Mouse (Mus musculus) intestine, embryonic 15.5 days (tissue): Measurements from ENCODE around the gene Smarcc2. TPM values are rescaled to one million over a fixed set of nuclear protein-coding genes. Genes with fewer than 3 reads are reported as not detected.

Experiments
- ATAC-seq: fragments of 200-750 bp; cut with Nextera tagmentation; 2 replicates; pipeline ENCODE4 v1.8.0; 2017; ENCODE audit warnings: moderate TSS enrichment, moderate library complexity
- H3K27ac ChIP-seq: fragments of 300-500 bp; sonication (generic); 2 replicates; pipeline ENCODE4 v1.5.1; 2015; ENCODE audit warnings: mild to moderate bottlenecking, inconsistent platforms
- H3K27me3 ChIP-seq: fragments of 300-500 bp; sonication (generic); replicated peaks from 2 replicates; pipeline ENCODE4 v1.6.1; 2015; ENCODE audit warnings: inconsistent platforms
- H3K36me3 ChIP-seq: fragments of 300-500 bp; sonication (generic); 2 replicates; pipeline ENCODE4 v1.6.1; 2015; ENCODE audit warnings: inconsistent platforms
- H3K4me1 ChIP-seq: fragments of 300-500 bp; sonication (generic); replicated peaks from 2 replicates; pipeline ENCODE4 v1.6.1; 2015; ENCODE audit warnings: inconsistent platforms
- H3K4me2 ChIP-seq: fragments of 300-500 bp; sonication (generic); replicated peaks from 2 replicates; pipeline ENCODE4 v1.6.1; 2015; ENCODE audit warnings: mild to moderate bottlenecking, inconsistent platforms
- H3K4me3 ChIP-seq: fragments of 300-500 bp; sonication (generic); replicated peaks from 2 replicates; pipeline ENCODE4 v1.5.1; 2015; ENCODE audit warnings: inconsistent platforms
- H3K9ac ChIP-seq: fragments of 300-500 bp; sonication (generic); 2 replicates; pipeline ENCODE4 v1.6.1; 2015; ENCODE audit warnings: inconsistent platforms
- H3K9me3 ChIP-seq: fragments of 300-500 bp; sonication (generic); 2 replicates; pipeline ENCODE4 v1.6.1; 2016; ENCODE audit warnings: inconsistent platforms
- WGBS: fragments of 180-500 bp; shearing (Covaris S2); methylation state at CpG from one replicate; pipeline ENCODE4 v1.1.7; 2015; 5-methylcytosine and 5-hydroxymethylcytosine counted together
- polyA plus RNA-seq: library from polyadenylated mRNA; unstranded; fragments of >200 nt; fragmentation: Nextera tagmentation; extraction: Ambion mirVana; gene quantifications from 2 replicates; pipeline ENCODE4 v1.2.1, GENCODE M21; 2015

The Smarcc2 gene
- polyA plus RNA-seq, 1 experiment from 2014 or later, result 62.5 TPM

- WGBS, result 75% methylated on average over 6 of the region's 6 CpGs
- Histone ChIP-seq H3K9me3 (no peaks in the 10 kb centered on the region), H3K4me1 (no peaks in the 10 kb centered on the region), H3K27ac (no peak overlapping the region), H3K4me2 (no peak overlapping the region), H3K36me3 (no peaks in the 10 kb centered on the region), H3K4me3 (no peak overlapping the region), H3K27me3 (no peaks in the 10 kb centered on the region), H3K9ac (no peak overlapping the region)
- ATAC-seq, result no peak
These were observed 8.0 kb upstream of the Smarcc2 start for GRCm38 (mm10) chr10:128451014-128451413.

- Histone ChIP-seq H3K4me1 (no peaks in the 10 kb centered on the region), H3K36me3 (no peaks in the 10 kb centered on the region), H3K4me2 (no peak overlapping the region), H3K4me3 (no peak overlapping the region), H3K27me3 (no peaks in the 10 kb centered on the region), H3K9me3 (no peaks in the 10 kb centered on the region), H3K27ac (no peak overlapping the region), H3K9ac (no peak overlapping the region)
- no peak for ATAC-seq
- WGBS, result 79% methylated on average over 3 of the region's 3 CpGs
These were observed 4.6 kb upstream of the Smarcc2 start for GRCm38 (mm10) chr10:128454471-128454870.

GRCm38 (mm10) chr10:128455280-128455679 lies 3.8 kb upstream of the Smarcc2 start:
- Histone ChIP-seq H3K36me3 (no peaks in the 10 kb centered on the region), H3K27me3 (no peaks in the 10 kb centered on the region), H3K9ac (no peak overlapping the region), H3K4me2 (peak overlapping the region; percentile 40; the same call in 1 of the 2 replicates), H3K4me1 (peaks cover 2% of the 10 kb centered on the region; the same call in 1 of the 2 replicates), H3K9me3 (no peaks in the 10 kb centered on the region), H3K27ac (no peak overlapping the region), H3K4me3 (no peak overlapping the region)
- whole genome bisulfite sequencing, result 2% methylated on average over 6 of the region's 6 CpGs
- no peak for ATAC-seq

GRCm38 (mm10) chr10:128457676-128458075 lies 1.4 kb upstream of the Smarcc2 start:
- Histone ChIP-seq H3K27me3 (no peaks in the 10 kb centered on the region), H3K36me3 (peaks cover 4% of the 10 kb centered on the region), H3K4me2 (0 out of 2 replicates have a peak overlapping the region, but pooled peaks have one; percentile 57), H3K27ac (no peak overlapping the region), H3K9ac (no peak overlapping the region), H3K9me3 (no peaks in the 10 kb centered on the region), H3K4me3 (peak overlapping the region; percentile 91; the same call in 1 of the 2 replicates), H3K4me1 (peaks cover 12% of the 10 kb centered on the region; the same call in 1 of the 2 replicates)
- ATAC-seq, result no peak
- WGBS, result 86% methylated on average over 6 of the region's 6 CpGs

- peak; percentile 69 for ATAC-seq
These were observed 715 bp upstream of the Smarcc2 start for GRCm38 (mm10) chr10:128458348-128458718.

GRCm38 (mm10) chr10:128459409-128460269 lies 591 bp downstream of the Smarcc2 start:
- Histone ChIP-seq H3K36me3 (peaks cover 17% of the 10 kb centered on the region), H3K4me3 (peak overlapping the region; percentile 91), H3K4me2 (peak overlapping the region; percentile 57), H3K27ac (peak overlapping the region; percentile 96), H3K27me3 (no peaks in the 10 kb centered on the region), H3K4me1 (peaks cover 12% of the 10 kb centered on the region; the same call in 1 of the 2 replicates), H3K9ac (peak overlapping the region; percentile 97), H3K9me3 (no peaks in the 10 kb centered on the region)
- peak; percentile 81 for ATAC-seq
- under 1% methylated on average over 30 of the region's 67 CpGs for WGBS

More at GRCm38 (mm10) chr10:128458348-128458718, 715 bp upstream of the Smarcc2 start:
- H3K9me3 ChIP-seq, result no peaks in the 10 kb centered on the region
- H3K4me2 ChIP-seq, result peak overlapping the region; percentile 57
- H3K9ac ChIP-seq, result peak overlapping the region; percentile 97
- WGBS, result under 1% methylated on average over 29 of the region's 29 CpGs
- H3K36me3 ChIP-seq, result peaks cover 6% of the 10 kb centered on the region
- H3K27ac ChIP-seq, result peak overlapping the region; percentile 96
- peak overlapping the region; percentile 91 for H3K4me3 ChIP-seq
- peaks cover 12% of the 10 kb centered on the region; the same call in 1 of the 2 replicates for H3K4me1 ChIP-seq
- H3K27me3 ChIP-seq, result no peaks in the 10 kb centered on the region

- Histone ChIP-seq H3K9ac (peak overlapping the region; percentile 97), H3K36me3 (peaks cover 22% of the 10 kb centered on the region), H3K4me1 (peaks cover 12% of the 10 kb centered on the region; the same call in 1 of the 2 replicates), H3K4me2 (peak overlapping the region; percentile 57), H3K4me3 (peak overlapping the region; percentile 91), H3K9me3 (no peaks in the 10 kb centered on the region), H3K27ac (no peak overlapping the region), H3K27me3 (no peaks in the 10 kb centered on the region)
- 5% methylated on average over 5 of the region's 5 CpGs for WGBS
- no peak for ATAC-seq
These were observed 1.2 kb downstream of the Smarcc2 start for GRCm38 (mm10) chr10:128460270-128460630.

GRCm38 (mm10) chr10:128474366-128474765 lies 15.3 kb downstream of the Smarcc2 start:
- Histone ChIP-seq H3K4me2 (no peak overlapping the region), H3K9me3 (no peaks in the 10 kb centered on the region), H3K4me1 (no peaks in the 10 kb centered on the region), H3K27me3 (no peaks in the 10 kb centered on the region), H3K27ac (no peak overlapping the region), H3K9ac (no peak overlapping the region), H3K36me3 (peaks cover 51% of the 10 kb centered on the region), H3K4me3 (no peak overlapping the region)
- 86% methylated on average over 12 of the region's 12 CpGs for WGBS
- ATAC-seq, result no peak

GRCm38 (mm10) chr10:128486370-128486769 lies 27.3 kb downstream of the Smarcc2 start:
- peaks cover 13% of the 10 kb centered on the region for H3K4me1 ChIP-seq
- H3K9me3 ChIP-seq, result no peaks in the 10 kb centered on the region
- H3K27ac ChIP-seq, result no peak overlapping the region
- H3K4me2 ChIP-seq, result no peak overlapping the region
- no peaks in the 10 kb centered on the region for H3K27me3 ChIP-seq
- WGBS, result 83% methylated on average over 7 of the region's 7 CpGs
- no peak overlapping the region for H3K9ac ChIP-seq
- no peak for ATAC-seq
- peaks cover 62% of the 10 kb centered on the region for H3K36me3 ChIP-seq
- H3K4me3 ChIP-seq, result no peak overlapping the region

- Histone ChIP-seq H3K27me3 (no peaks in the 10 kb centered on the region), H3K9me3 (no peaks in the 10 kb centered on the region), H3K4me3 (no peak overlapping the region), H3K4me1 (peaks cover 19% of the 10 kb centered on the region), H3K27ac (0 out of 2 replicates have a peak overlapping the region, but pooled peaks have one; percentile 56), H3K4me2 (no peak overlapping the region), H3K9ac (no peak overlapping the region), H3K36me3 (peaks cover 47% of the 10 kb centered on the region)
- ATAC-seq, result no peak
- WGBS, result 90% methylated on average over 22 of the region's 22 CpGs
These were observed 29.0 kb downstream of the Smarcc2 start for GRCm38 (mm10) chr10:128487861-128488712.

- Histone ChIP-seq H3K27ac (peak overlapping the region; percentile 56; the same call in 1 of the 2 replicates), H3K9ac (no peak overlapping the region), H3K4me1 (peaks cover 19% of the 10 kb centered on the region), H3K27me3 (no peaks in the 10 kb centered on the region), H3K9me3 (no peaks in the 10 kb centered on the region), H3K4me3 (no peak overlapping the region), H3K4me2 (no peak overlapping the region), H3K36me3 (peaks cover 40% of the 10 kb centered on the region)
- no peak for ATAC-seq
- WGBS, result 68% methylated on average over 4 of the region's 4 CpGs
These were observed 29.7 kb downstream of the Smarcc2 start for GRCm38 (mm10) chr10:128488776-128489175.

- 40% methylated on average over 5 of the region's 5 CpGs for WGBS
- Histone ChIP-seq H3K9me3 (no peaks in the 10 kb centered on the region), H3K27ac (peak overlapping the region; percentile 99), H3K9ac (peak overlapping the region; percentile 34; the same call in 1 of the 2 replicates), H3K4me3 (no peak overlapping the region), H3K27me3 (no peaks in the 10 kb centered on the region), H3K4me2 (0 out of 2 replicates have a peak overlapping the region, but pooled peaks have one; percentile 24), H3K4me1 (peaks cover 19% of the 10 kb centered on the region), H3K36me3 (peaks cover 34% of the 10 kb centered on the region)
- ATAC-seq, result no peak
These were observed 30.3 kb downstream of the Smarcc2 start for GRCm38 (mm10) chr10:128489380-128489779.
